Comparison of ENCODE assay signal across 8 mouse cellular contexts in genomic region chr5:118929990-118930501, GRCm38 (mm10).
A peak's percentile ranks its signal among the peaks of the same experiment; 100 is the strongest.
DNase-seq lines count a peak whose midpoint lies in the region; ATAC-seq and TF ChIP-seq lines count a peak whose summit lies in the region.

No protein-coding gene starts in this region.

- H3K9ac ChIP-seq in heart, embryonic 14.5 days (ENCODE audit: low read length) = no peak overlapping the region
- no peak overlapping the region; the same call in 1 of the 2 replicates for H3K9ac ChIP-seq in embryonic facial prominence, embryonic 11.5 days (replicated peaks; ENCODE audit: low read length)
- H3K9ac ChIP-seq in intestine, postnatal 0 days (ENCODE audit: low read depth, low read length) = no peak overlapping the region

- H3K36me3 ChIP-seq in heart, embryonic 14.5 days (ENCODE audit: control insufficient read depth, insufficient read depth, low read length) = no peaks in the 10 kb centered on the region
- no peaks in the 10 kb centered on the region for H3K36me3 ChIP-seq in embryonic facial prominence, embryonic 11.5 days (replicated peaks; ENCODE audit: control insufficient read depth, insufficient read depth, low read depth, low read length)
- no peaks in the 10 kb centered on the region for H3K36me3 ChIP-seq in intestine, postnatal 0 days (ENCODE audit: control insufficient read depth, insufficient read depth)

- no peak for DNase-seq in heart, postnatal 25 days (ENCODE audit: low spot score)
- peak; percentile 54 for DNase-seq in embryonic facial prominence, embryonic 11.5 days (ENCODE audit: low spot score)
- DNase-seq in neural tube, embryonic 10.5 days (ENCODE audit: extremely low spot score, low spot score) = peak; percentile 81
- DNase-seq in cerebellum, postnatal 36 days = no peak
- DNase-seq in left cerebral cortex, postnatal 14 days (ENCODE audit: low spot score in 2 of 2) = no peak

- no peak for TF ChIP-seq CTCF in intestine, postnatal 0 days (IDR thresholded peaks at IDR 0.05; ENCODE audit: low read depth)

- H3K27me3 ChIP-seq in heart, embryonic 14.5 days (ENCODE audit: control insufficient read depth, insufficient read depth, low read length) = peaks cover 19% of the 10 kb centered on the region
- H3K27me3 ChIP-seq in embryonic facial prominence, embryonic 11.5 days (ENCODE audit: control insufficient read depth, insufficient read depth, low read length) = no peaks in the 10 kb centered on the region
- H3K27me3 ChIP-seq in intestine, postnatal 0 days (replicated peaks; ENCODE audit: control insufficient read depth, insufficient read depth, low read length) = peaks cover 7% of the 10 kb centered on the region; the same call in 1 of the 2 replicates

- 0 out of 2 replicates have a peak, but pooled peaks cover 3% of the 10 kb centered on the region for H3K9me3 ChIP-seq in heart, embryonic 14.5 days (ENCODE audit: control insufficient read depth, low read length)
- no peaks in the 10 kb centered on the region for H3K9me3 ChIP-seq in embryonic facial prominence, embryonic 11.5 days (replicated peaks; ENCODE audit: control insufficient read depth, low read length)
- no peaks in the 10 kb centered on the region for H3K9me3 ChIP-seq in intestine, postnatal 0 days (ENCODE audit: control insufficient read depth)

- H3K4me3 ChIP-seq in heart, embryonic 14.5 days (ENCODE audit: control insufficient read depth in 1 of 2, insufficient read depth in 1 of 2, low read depth in 1 of 2, low read length in 2 of 2) = peak overlapping the region in 1 of 2 experiments; percentile 2; a peak in 1 of 4 replicates
- peak overlapping the region; percentile 9; the same call in 1 of the 2 replicates for H3K4me3 ChIP-seq in embryonic facial prominence, embryonic 11.5 days (ENCODE audit: low read depth, low read length)
- H3K4me3 ChIP-seq in intestine, postnatal 0 days (ENCODE audit: low read depth, low read length) = no peak overlapping the region

- intact Hi-C loops in heart, postnatal 25 days (cut with DNase I) = no loop called here
- intact Hi-C loops in left cerebral cortex, postnatal 14 days (cut with DNase I) = no loop called here

- peak overlapping the region; percentile 49 for H3K4me2 ChIP-seq in heart, embryonic 14.5 days (ENCODE audit: low read length)
- peak overlapping the region; percentile 36 for H3K4me2 ChIP-seq in embryonic facial prominence, embryonic 11.5 days (ENCODE audit: low read depth, low read length)
- H3K4me2 ChIP-seq in intestine, postnatal 0 days (replicated peaks; ENCODE audit: low read depth) = peak overlapping the region; percentile 48

- no peak overlapping the region for H3K27ac ChIP-seq in heart, embryonic 14.5 days (replicated peaks in 1 of 2; ENCODE audit: control insufficient read depth in 1 of 2, insufficient read depth in 1 of 2, low read depth in 2 of 2, low read length in 2 of 2)
- no peak overlapping the region for H3K27ac ChIP-seq in embryonic facial prominence, embryonic 11.5 days (replicated peaks; ENCODE audit: low read depth, low read length)
- no peak overlapping the region for H3K27ac ChIP-seq in intestine, postnatal 0 days (ENCODE audit: low read depth, low read length)

- no peak for ATAC-seq in heart, embryonic 14.5 days (ENCODE audit: insufficient number of reproducible peaks, insufficient read depth, low FRiP score, low read depth)
- no peak for ATAC-seq in embryonic facial prominence, embryonic 11.5 days (replicated peaks; ENCODE audit: insufficient number of reproducible peaks, low FRiP score, low TSS enrichment, low read depth)
- no peak for ATAC-seq in intestine, postnatal 0 days
- ATAC-seq in cerebellum, adult (ENCODE audit: insufficient number of reproducible peaks, low FRiP score, low TSS enrichment) = no peak

- H3K4me1 ChIP-seq in heart, embryonic 14.5 days (ENCODE audit: control insufficient read depth in 2 of 2, insufficient read depth in 2 of 2, low read length in 2 of 2) = no peaks in the 10 kb centered on the region; a peak in 2 of 4 replicates
- no peaks in the 10 kb centered on the region for H3K4me1 ChIP-seq in embryonic facial prominence, embryonic 11.5 days (ENCODE audit: control insufficient read depth, insufficient read depth, low read length)
- no peaks in the 10 kb centered on the region for H3K4me1 ChIP-seq in intestine, postnatal 0 days (replicated peaks; ENCODE audit: control insufficient read depth, insufficient read depth, low read length)

- 7% methylated on average over 23 of the region's 23 CpGs for WGBS in heart, embryonic 14.5 days
- 8% methylated on average over 22 of the region's 23 CpGs for WGBS in embryonic facial prominence, embryonic 11.5 days
- 4% methylated on average over 20 of the region's 23 CpGs for WGBS in intestine, postnatal 0 days

Comparison
In these comparisons a context has a peak if more than half of its experiments do, and no peak if none do; other contexts are left out.
1. DNase-seq: peak in embryonic facial prominence, embryonic 11.5 days (single experiment) and neural tube, embryonic 10.5 days (single experiment); none in heart, postnatal 25 days (single experiment), cerebellum, postnatal 36 days (0 of 2) and left cerebral cortex, postnatal 14 days (0 of 2).
2. Peak in every context shown above with its lines, with median percentiles within 50 percentile points of each other: H3K4me2 ChIP-seq.